Mouse (Mus musculus) embryonic facial prominence, embryonic 12.5 days (tissue): ENCODE results near the gene Tspan9. TPM values are rescaled to one million over a fixed set of nuclear protein-coding genes. Genes with fewer than 3 reads are reported as not detected.

ENCODE experiments used
- ATAC-seq: fragments of 200-750 bp; cut with Nextera tagmentation; 2 replicates; pipeline ENCODE4 v1.8.0; 2017; ENCODE audit not compliant: insufficient number of reproducible peaks, insufficient read depth, low FRiP score, low TSS enrichment
- H3K27ac ChIP-seq: fragments of 300-500 bp; sonication (generic); 2 replicates; pipeline ENCODE4 v1.5.1; 2016; ENCODE audit warnings: mild to moderate bottlenecking
- H3K27me3 ChIP-seq: fragments of 300-500 bp; sonication (generic); 2 replicates; pipeline ENCODE4 v1.6.1; 2016; ENCODE audit warnings: mild to moderate bottlenecking, moderate library complexity
- H3K36me3 ChIP-seq: fragments of 300-500 bp; sonication (generic); 2 replicates; pipeline ENCODE4 v1.6.1; 2016; ENCODE audit warnings: mild to moderate bottlenecking
- H3K4me1 ChIP-seq: fragments of 300-500 bp; sonication (generic); 2 replicates; pipeline ENCODE4 v1.6.1; 2016
- H3K4me2 ChIP-seq: fragments of 300-500 bp; sonication (generic); replicated peaks from 2 replicates; pipeline ENCODE4 v1.6.1; 2016; ENCODE audit warnings: mild to moderate bottlenecking, moderate library complexity
- H3K4me3 ChIP-seq: fragments of 300-500 bp; sonication (generic); 2 replicates; pipeline ENCODE4 v1.5.1; 2016; ENCODE audit warnings: mild to moderate bottlenecking
- H3K9ac ChIP-seq: fragments of 300-500 bp; sonication (generic); 2 replicates; pipeline ENCODE4 v1.6.1; 2016; ENCODE audit warnings: mild to moderate bottlenecking, moderate library complexity
- H3K9me3 ChIP-seq: fragments of 300-500 bp; sonication (generic); 2 replicates; pipeline ENCODE4 v1.6.1; 2016; ENCODE audit warnings: mild to moderate bottlenecking, moderate library complexity
- WGBS: fragments of 180-500 bp; shearing (Covaris S2); methylation state at CpG from one replicate; pipeline ENCODE4 v1.1.7; 2016; 5-methylcytosine and 5-hydroxymethylcytosine counted together
- polyA plus RNA-seq: library from polyadenylated mRNA; unstranded; fragments of >200 nt; fragmentation: Nextera tagmentation; extraction: Ambion mirVana; gene quantifications from 2 replicates; pipeline ENCODE4 v1.2.1, GENCODE M21; 2016

Gene Tspan9
- polyA plus RNA-seq, 1 experiment from 2014 or later, result 110 TPM

- H3K4me1 ChIP-seq, result peaks cover 16% of the 10 kb centered on the region
- H3K9ac ChIP-seq, result no peak overlapping the region
- H3K4me2 ChIP-seq, result no peak overlapping the region
- H3K27ac ChIP-seq, result no peak overlapping the region
- no peaks in the 10 kb centered on the region for H3K9me3 ChIP-seq
- H3K27me3 ChIP-seq, result no peaks in the 10 kb centered on the region
- H3K36me3 ChIP-seq, result no peaks in the 10 kb centered on the region
- no peak for ATAC-seq
- no peak overlapping the region for H3K4me3 ChIP-seq
- WGBS, result 82% methylated on average over 10 of the region's 10 CpGs
These were observed 98.7 kb downstream of the Tspan9 start for GRCm38 (mm10) chr6:128044691-128045090.

- Histone ChIP-seq H3K4me3 (no peak overlapping the region), H3K4me1 (peaks cover 19% of the 10 kb centered on the region)
These were observed 99.9 kb downstream of the Tspan9 start for GRCm38 (mm10) chr6:128043486-128043885.

DNA sequence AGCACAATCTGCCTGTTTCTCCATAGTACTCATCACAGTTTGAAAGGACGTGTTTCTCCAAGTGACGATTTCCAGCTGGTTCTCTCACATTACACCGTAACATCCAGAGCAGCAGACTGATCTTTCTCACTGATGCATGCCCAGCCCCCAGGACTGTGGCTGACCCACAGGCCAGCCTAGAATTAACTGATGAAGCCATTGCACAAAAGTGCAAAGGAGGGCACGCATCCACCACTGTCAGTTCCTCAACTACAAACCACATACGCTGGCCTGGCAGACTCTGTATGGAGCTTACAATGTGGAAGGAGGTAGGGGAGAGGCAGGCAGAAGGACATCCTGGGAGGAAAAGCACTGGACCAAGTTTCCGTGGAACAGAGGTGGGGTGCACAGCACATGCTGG is 101.6 kb downstream of the Tspan9 start:
- Histone ChIP-seq H3K4me2 (no peak overlapping the region), H3K27me3 (peaks cover 2% of the 10 kb centered on the region; the same call in 1 of the 2 replicates), H3K9ac (no peak overlapping the region; the same call in 1 of the 2 replicates), H3K27ac (0 out of 2 replicates have a peak overlapping the region, but pooled peaks have one; percentile 17), H3K9me3 (no peaks in the 10 kb centered on the region), H3K36me3 (no peaks in the 10 kb centered on the region), H3K4me3 (no peak overlapping the region), H3K4me1 (peaks cover 34% of the 10 kb centered on the region)
- 45% methylated on average over 6 of the region's 6 CpGs for WGBS
- no peak for ATAC-seq

More at GRCm38 (mm10) chr6:128043486-128043885, 99.9 kb downstream of the Tspan9 start:
- Histone ChIP-seq H3K36me3 (no peaks in the 10 kb centered on the region), H3K27ac (no peak overlapping the region), H3K9ac (no peak overlapping the region), H3K9me3 (no peaks in the 10 kb centered on the region), H3K27me3 (no peaks in the 10 kb centered on the region), H3K4me2 (no peak overlapping the region)
- ATAC-seq, result no peak
- WGBS, result 63% methylated on average over 6 of the region's 6 CpGs

- no peaks in the 10 kb centered on the region for H3K36me3 ChIP-seq
- no peak overlapping the region for H3K9ac ChIP-seq
- no peaks in the 10 kb centered on the region for H3K9me3 ChIP-seq
- H3K27me3 ChIP-seq, result peaks cover 3% of the 10 kb centered on the region; the same call in 1 of the 2 replicates
- no peak for ATAC-seq
- no peak overlapping the region for H3K4me3 ChIP-seq
- WGBS, result 76% methylated on average over 9 of the region's 9 CpGs
- H3K4me1 ChIP-seq, result peaks cover 52% of the 10 kb centered on the region
- H3K27ac ChIP-seq, result no peak overlapping the region
- no peak overlapping the region for H3K4me2 ChIP-seq
These were observed 104.2 kb downstream of the Tspan9 start for GRCm38 (mm10) chr6:128039077-128039766.

DNA sequence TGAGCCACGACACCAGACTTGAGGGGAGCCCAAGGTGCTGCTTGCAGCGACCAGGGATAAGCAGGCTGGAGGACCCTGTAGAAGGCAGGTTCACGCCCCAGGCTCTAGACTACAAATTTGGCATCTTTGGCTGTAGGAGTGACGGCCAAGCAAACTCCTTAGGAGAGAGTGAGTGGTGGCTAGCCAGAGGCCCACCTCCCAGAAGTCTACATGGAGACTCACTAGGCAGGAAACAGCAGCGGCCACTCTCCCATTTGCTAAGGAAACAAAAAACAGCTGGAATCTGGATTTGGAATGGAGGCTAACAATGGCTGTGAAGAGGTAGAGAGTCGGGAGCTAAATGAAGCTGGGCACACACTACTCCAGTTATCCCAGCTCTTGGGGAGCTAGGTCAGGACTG is 104.8 kb downstream of the Tspan9 start:
- H3K4me1 ChIP-seq, result peaks cover 59% of the 10 kb centered on the region
- peaks cover 7% of the 10 kb centered on the region for H3K27me3 ChIP-seq
- WGBS, result 34% methylated on average over 6 of the region's 6 CpGs
- no peak for ATAC-seq
- no peaks in the 10 kb centered on the region for H3K9me3 ChIP-seq
- H3K9ac ChIP-seq, result no peak overlapping the region
- no peak overlapping the region for H3K4me2 ChIP-seq
- no peak overlapping the region for H3K4me3 ChIP-seq
- no peaks in the 10 kb centered on the region for H3K36me3 ChIP-seq
- 0 out of 2 replicates have a peak overlapping the region, but pooled peaks have one; percentile 2 for H3K27ac ChIP-seq

- no peak for ATAC-seq
- H3K4me2 ChIP-seq, result no peak overlapping the region
- H3K27me3 ChIP-seq, result peaks cover 16% of the 10 kb centered on the region
- H3K27ac ChIP-seq, result no peak overlapping the region
- no peaks in the 10 kb centered on the region for H3K9me3 ChIP-seq
- no peaks in the 10 kb centered on the region for H3K36me3 ChIP-seq
- WGBS, result 67% methylated on average over 9 of the region's 9 CpGs
- H3K4me1 ChIP-seq, result peaks cover 56% of the 10 kb centered on the region
- no peak overlapping the region for H3K9ac ChIP-seq
- no peak overlapping the region for H3K4me3 ChIP-seq
These were observed 106.8 kb downstream of the Tspan9 start for GRCm38 (mm10) chr6:128036597-128036996.

DNA sequence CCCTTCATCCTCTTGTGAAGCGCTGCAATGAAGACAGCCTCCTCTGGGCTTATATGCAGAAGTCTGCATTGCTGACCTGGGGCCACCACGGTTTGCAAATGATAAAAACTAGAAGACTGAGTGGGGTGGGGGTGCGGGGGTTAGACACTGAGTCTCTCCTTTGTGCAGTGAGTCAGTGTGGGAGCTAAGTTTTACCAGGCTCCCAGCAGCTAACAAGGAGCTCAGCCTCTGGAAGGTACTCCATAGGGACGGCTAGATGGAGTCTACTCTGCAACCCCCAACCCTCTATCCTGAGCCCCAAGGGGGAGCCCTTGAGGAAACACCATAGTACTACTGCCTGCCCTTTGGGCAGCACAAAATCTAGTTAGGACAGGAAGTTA is 107.5 kb downstream of the Tspan9 start:
- Histone ChIP-seq H3K4me3 (peak overlapping the region; percentile 51), H3K4me2 (peak overlapping the region; percentile 98), H3K9me3 (no peaks in the 10 kb centered on the region), H3K9ac (peak overlapping the region; percentile 42), H3K4me1 (peaks cover 55% of the 10 kb centered on the region), H3K27ac (0 out of 2 replicates have a peak overlapping the region, but pooled peaks have one; percentile 69), H3K36me3 (no peaks in the 10 kb centered on the region), H3K27me3 (peaks cover 16% of the 10 kb centered on the region)
- WGBS, result 9% methylated on average over 4 of the region's 4 CpGs
- ATAC-seq, result no peak

GRCm38 (mm10) chr6:128035250-128035929 is 108.0 kb downstream of the Tspan9 start:
- peak overlapping the region; percentile 69; the same call in 1 of the 2 replicates for H3K27ac ChIP-seq
- peaks cover 55% of the 10 kb centered on the region for H3K4me1 ChIP-seq
- no peaks in the 10 kb centered on the region for H3K36me3 ChIP-seq
- H3K4me2 ChIP-seq, result peak overlapping the region; percentile 98
- WGBS, result under 1% methylated on average over 34 of the region's 36 CpGs
- peaks cover 16% of the 10 kb centered on the region for H3K27me3 ChIP-seq
- H3K9me3 ChIP-seq, result no peaks in the 10 kb centered on the region
- peak overlapping the region; percentile 51 for H3K4me3 ChIP-seq
- peak overlapping the region; percentile 42 for H3K9ac ChIP-seq
- ATAC-seq, result peak; percentile 25; the same call in 1 of the 2 replicates

- Histone ChIP-seq H3K36me3 (no peaks in the 10 kb centered on the region), H3K9me3 (no peaks in the 10 kb centered on the region), H3K27me3 (peaks cover 16% of the 10 kb centered on the region), H3K4me1 (peaks cover 55% of the 10 kb centered on the region), H3K9ac (peak overlapping the region; percentile 63), H3K4me3 (peak overlapping the region; percentile 51), H3K27ac (peak overlapping the region; percentile 69), H3K4me2 (peak overlapping the region; percentile 98)
- ATAC-seq, result peak; percentile 79
- under 1% methylated on average over 80 of the region's 80 CpGs for WGBS
These were observed 108.8 kb downstream of the Tspan9 start for GRCm38 (mm10) chr6:128034317-128035249.

DNA sequence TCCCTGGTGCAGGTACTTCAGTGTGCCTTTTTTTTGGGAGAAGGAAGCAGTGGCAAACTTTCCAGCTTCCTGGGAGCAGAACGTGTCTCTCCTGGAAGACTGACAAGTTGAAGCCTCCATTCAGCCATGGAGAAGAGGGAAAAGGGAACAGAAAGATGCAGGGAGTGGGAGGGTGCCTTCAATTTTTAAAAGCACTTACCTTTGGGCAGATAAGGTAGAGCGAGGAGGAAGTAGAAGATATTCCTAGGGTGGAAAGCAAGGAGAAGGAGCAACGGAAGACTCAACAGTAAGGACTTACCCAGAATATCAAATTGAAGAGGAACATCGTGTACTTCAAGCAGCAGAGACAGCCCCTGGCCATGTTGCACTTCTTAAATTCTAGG is 109.5 kb downstream of the Tspan9 start:
- H3K4me1 ChIP-seq, result peaks cover 62% of the 10 kb centered on the region
- ATAC-seq, result no peak
- peak overlapping the region; percentile 98 for H3K4me2 ChIP-seq
- peak overlapping the region; percentile 51 for H3K4me3 ChIP-seq
- no peaks in the 10 kb centered on the region for H3K9me3 ChIP-seq
- H3K36me3 ChIP-seq, result no peaks in the 10 kb centered on the region
- peak overlapping the region; percentile 63 for H3K9ac ChIP-seq
- peaks cover 16% of the 10 kb centered on the region for H3K27me3 ChIP-seq
- 8% methylated on average over 4 of the region's 4 CpGs for WGBS
- H3K27ac ChIP-seq, result 0 out of 2 replicates have a peak overlapping the region, but pooled peaks have one; percentile 69
